Mouse (Mus musculus) thymus, adult 2 months (tissue): ENCODE results near the gene Rnf126.

Experiments
- CTCF ChIP-seq: fragments of 200-500 bp; IDR thresholded peaks from 2 replicates; pipeline ENCODE4 v1.5.1; 2012; ENCODE audit warnings: mild to moderate bottlenecking, control low read depth, low read length, moderate library complexity, borderline replicate concordance; ENCODE audit not compliant: control insufficient read depth, poor library complexity, insufficient read depth; ENCODE audit errors: extremely low read depth
- POLR2A ChIP-seq: fragments of 200-500 bp; IDR thresholded peaks from 2 replicates; pipeline ENCODE4 v1.6.1; 2012; ENCODE audit warnings: mild to moderate bottlenecking, low read length, control low read depth, moderate library complexity; ENCODE audit not compliant: control insufficient read depth, poor library complexity, insufficient read depth; ENCODE audit errors: extremely low read depth

DNA sequence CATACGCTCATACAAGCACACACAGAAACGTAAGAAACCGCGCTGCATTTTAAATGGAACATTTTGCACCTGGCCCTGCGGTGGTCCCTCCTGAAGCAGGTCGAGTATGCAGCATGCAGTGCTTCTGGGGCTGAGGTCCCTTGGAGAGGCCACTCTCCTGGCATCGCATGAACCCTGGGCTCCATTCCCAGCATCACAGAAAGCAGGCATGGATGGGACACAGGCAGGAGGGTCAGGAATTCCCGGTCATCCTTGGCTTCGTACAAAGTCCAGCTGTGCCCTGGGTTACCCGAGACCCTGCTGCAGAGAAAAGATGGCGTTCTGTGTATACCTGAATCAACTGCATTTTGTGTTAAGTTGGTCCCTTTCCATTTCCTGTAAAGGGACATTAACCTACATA, 33.8 kb upstream of the Rnf126 start:
- TF ChIP-seq CTCF (no peak), POLR2A (no peak)
